Mouse (Mus musculus) midbrain, embryonic 16.5 days (tissue): ENCODE measurements around the gene Ppp2r5e. TPM values are rescaled to one million over a fixed set of nuclear protein-coding genes. Genes with fewer than 3 reads are reported as not detected.

ENCODE experiments used
- ATAC-seq: fragments of 200-750 bp; cut with Nextera tagmentation; 2 replicates; pipeline ENCODE4 v1.8.0; 2017; ENCODE audit warnings: moderate TSS enrichment
- H3K27ac ChIP-seq: fragments of 300-500 bp; sonication (generic); 2 replicates; pipeline ENCODE4 v1.5.1; 2014; ENCODE audit warnings: mild to moderate bottlenecking, low read length, mixed read lengths
- H3K27me3 ChIP-seq: fragments of 300-500 bp; sonication (generic); 2 replicates; pipeline ENCODE4 v1.6.1; 2014; ENCODE audit warnings: low read depth, low read length, mixed read lengths; ENCODE audit not compliant: control insufficient read depth, insufficient read depth
- H3K36me3 ChIP-seq: fragments of 300-500 bp; sonication (generic); 2 replicates; pipeline ENCODE4 v1.6.1; 2014; ENCODE audit warnings: mild to moderate bottlenecking, low read length, moderate library complexity, mixed read lengths; ENCODE audit not compliant: control insufficient read depth, insufficient read depth
- H3K4me1 ChIP-seq: fragments of 300-500 bp; sonication (generic); 2 replicates; pipeline ENCODE4 v1.6.1; 2014; ENCODE audit warnings: mild to moderate bottlenecking, low read length, mixed read lengths; ENCODE audit not compliant: control insufficient read depth, insufficient read depth
- H3K4me2 ChIP-seq: fragments of 300-500 bp; sonication (generic); 2 replicates; pipeline ENCODE4 v1.6.1; 2014; ENCODE audit warnings: mild to moderate bottlenecking, low read length, mixed read lengths
- H3K4me3 ChIP-seq: fragments of 300-500 bp; sonication (generic); 2 replicates; pipeline ENCODE4 v1.5.1; 2014; ENCODE audit warnings: low read depth, mild to moderate bottlenecking, low read length, moderate library complexity, mixed read lengths
- H3K9ac ChIP-seq: fragments of 300-500 bp; sonication (generic); 2 replicates; pipeline ENCODE4 v1.6.1; 2014; ENCODE audit warnings: low read depth, low read length, mixed read lengths
- H3K9me3 ChIP-seq: fragments of 300-500 bp; sonication (generic); replicated peaks from 2 replicates; pipeline ENCODE4 v1.6.1; 2014; ENCODE audit warnings: mild to moderate bottlenecking, low read length, mixed read lengths; ENCODE audit not compliant: control insufficient read depth, poor library complexity, severe bottlenecking
- WGBS: fragments of 180-500 bp; shearing (Covaris S2); extraction: QIAGEN DNeasy Blood & Tissue Kit; methylation state at CpG from one replicate; pipeline ENCODE4 v1.1.7; 2014; 5-methylcytosine and 5-hydroxymethylcytosine counted together
- polyA plus RNA-seq: library from polyadenylated mRNA; unstranded; fragments of >200 nt; fragmentation: Nextera tagmentation; extraction: Ambion mirVana; gene quantifications from 2 replicates; pipeline ENCODE4 v1.2.1, GENCODE M21; 2015

Gene Ppp2r5e
- polyA plus RNA-seq, 1 experiment from 2014 or later, result 18.1 TPM

- ATAC-seq, result no peak
- Histone ChIP-seq H3K9ac (no peak overlapping the region), H3K9me3 (no peaks in the 10 kb centered on the region), H3K4me2 (no peak overlapping the region), H3K27me3 (no peaks in the 10 kb centered on the region), H3K4me1 (peaks cover 16% of the 10 kb centered on the region), H3K36me3 (no peaks in the 10 kb centered on the region), H3K4me3 (no peak overlapping the region), H3K27ac (no peak overlapping the region)
- WGBS, result 13% methylated on average over 7 of the region's 7 CpGs
Observed at GRCm38 (mm10) chr12:75537019-75537672, 58.9 kb downstream of the Ppp2r5e start.

GRCm38 (mm10) chr12:75536566-75536965 is 59.5 kb downstream of the Ppp2r5e start:
- H3K27me3 ChIP-seq, result no peaks in the 10 kb centered on the region
- no peaks in the 10 kb centered on the region for H3K36me3 ChIP-seq
- no peak overlapping the region for H3K27ac ChIP-seq
- H3K4me1 ChIP-seq, result peaks cover 16% of the 10 kb centered on the region
- no peaks in the 10 kb centered on the region for H3K9me3 ChIP-seq
- no peak for ATAC-seq
- H3K4me3 ChIP-seq, result no peak overlapping the region
- H3K4me2 ChIP-seq, result no peak overlapping the region
- 55% methylated on average over 7 of the region's 7 CpGs for whole genome bisulfite sequencing
- no peak overlapping the region for H3K9ac ChIP-seq

- H3K27ac ChIP-seq, result no peak overlapping the region
- H3K27me3 ChIP-seq, result no peaks in the 10 kb centered on the region
- no peak for ATAC-seq
- H3K4me3 ChIP-seq, result no peak overlapping the region
- H3K9me3 ChIP-seq, result no peaks in the 10 kb centered on the region
- H3K4me2 ChIP-seq, result no peak overlapping the region
- peaks cover 23% of the 10 kb centered on the region for H3K4me1 ChIP-seq
- H3K9ac ChIP-seq, result no peak overlapping the region
- no peaks in the 10 kb centered on the region for H3K36me3 ChIP-seq
Observed at GRCm38 (mm10) chr12:75533145-75533544, 62.9 kb downstream of the Ppp2r5e start.

- no peak overlapping the region for H3K9ac ChIP-seq
- no peak overlapping the region for H3K4me3 ChIP-seq
- H3K4me2 ChIP-seq, result no peak overlapping the region
- no peak for ATAC-seq
- no peaks in the 10 kb centered on the region for H3K36me3 ChIP-seq
- no peaks in the 10 kb centered on the region for H3K9me3 ChIP-seq
- WGBS, result 85% methylated on average over 2 of the region's 2 CpGs
- no peaks in the 10 kb centered on the region for H3K27me3 ChIP-seq
- H3K27ac ChIP-seq, result no peak overlapping the region
- H3K4me1 ChIP-seq, result peaks cover 12% of the 10 kb centered on the region
Observed at GRCm38 (mm10) chr12:75531895-75532294, 64.2 kb downstream of the Ppp2r5e start.

- H3K36me3 ChIP-seq, result no peaks in the 10 kb centered on the region
- WGBS, result 85% methylated on average over 7 of the region's 7 CpGs
- no peak for ATAC-seq
- no peak overlapping the region for H3K27ac ChIP-seq
- no peaks in the 10 kb centered on the region for H3K9me3 ChIP-seq
- no peak overlapping the region for H3K9ac ChIP-seq
- H3K27me3 ChIP-seq, result no peaks in the 10 kb centered on the region
- no peak overlapping the region for H3K4me2 ChIP-seq
- peaks cover 8% of the 10 kb centered on the region for H3K4me1 ChIP-seq
- H3K4me3 ChIP-seq, result no peak overlapping the region
Observed at GRCm38 (mm10) chr12:75528857-75529808, 66.9 kb downstream of the Ppp2r5e start.

GRCm38 (mm10) chr12:75528300-75528699 is 67.7 kb downstream of the Ppp2r5e start:
- no peak overlapping the region for H3K4me3 ChIP-seq
- H3K27me3 ChIP-seq, result no peaks in the 10 kb centered on the region
- no peaks in the 10 kb centered on the region for H3K36me3 ChIP-seq
- ATAC-seq, result no peak
- no peaks in the 10 kb centered on the region for H3K9me3 ChIP-seq
- no peak overlapping the region for H3K27ac ChIP-seq
- no peak overlapping the region for H3K4me2 ChIP-seq
- 89% methylated on average over 1 of the region's 1 CpGs for WGBS
- peaks cover 8% of the 10 kb centered on the region for H3K4me1 ChIP-seq
- no peak overlapping the region for H3K9ac ChIP-seq

- H3K4me2 ChIP-seq, result no peak overlapping the region
- peaks cover 8% of the 10 kb centered on the region for H3K4me1 ChIP-seq
- H3K27ac ChIP-seq, result no peak overlapping the region
- no peaks in the 10 kb centered on the region for H3K36me3 ChIP-seq
- H3K9me3 ChIP-seq, result no peaks in the 10 kb centered on the region
- WGBS, result 90% methylated on average over 3 of the region's 3 CpGs
- H3K27me3 ChIP-seq, result no peaks in the 10 kb centered on the region
- H3K9ac ChIP-seq, result no peak overlapping the region
- no peak overlapping the region for H3K4me3 ChIP-seq
- no peak for ATAC-seq
Observed at GRCm38 (mm10) chr12:75524199-75524598, 71.8 kb downstream of the Ppp2r5e start.

GRCm38 (mm10) chr12:75522931-75523330 is 73.1 kb downstream of the Ppp2r5e start:
- no peak overlapping the region for H3K27ac ChIP-seq
- 83% methylated on average over 2 of the region's 2 CpGs for WGBS
- ATAC-seq, result no peak
- H3K27me3 ChIP-seq, result no peaks in the 10 kb centered on the region
- H3K9ac ChIP-seq, result no peak overlapping the region
- peaks cover 8% of the 10 kb centered on the region for H3K4me1 ChIP-seq
- H3K4me2 ChIP-seq, result no peak overlapping the region
- H3K4me3 ChIP-seq, result no peak overlapping the region
- no peaks in the 10 kb centered on the region for H3K36me3 ChIP-seq
- H3K9me3 ChIP-seq, result no peaks in the 10 kb centered on the region

- Histone ChIP-seq H3K4me3 (no peak overlapping the region), H3K9ac (no peak overlapping the region), H3K4me2 (no peak overlapping the region), H3K4me1 (peaks cover 8% of the 10 kb centered on the region), H3K9me3 (no peaks in the 10 kb centered on the region), H3K36me3 (no peaks in the 10 kb centered on the region), H3K27me3 (no peaks in the 10 kb centered on the region), H3K27ac (no peak overlapping the region)
- WGBS, result 97% methylated on average over 2 of the region's 2 CpGs
- ATAC-seq, result no peak
Observed at GRCm38 (mm10) chr12:75522360-75522759, 73.7 kb downstream of the Ppp2r5e start.
